ENCODE assay signal across 8 mouse cellular contexts in genomic region chr10:89443623-89444151, GRCm38 (mm10). TPM values are rescaled to one million over a fixed set of nuclear protein-coding genes. Genes with fewer than 3 reads are reported as not detected.
A peak's percentile ranks its signal among the peaks of the same experiment; 100 is the strongest.
DNase-seq lines count a peak whose midpoint lies in the region; ATAC-seq and TF ChIP-seq lines count a peak whose summit lies in the region.

Gas2l3 (minus strand) TSS chr10:89443967.

- peak within 1 kb of the TSS; percentile 80 for H3K4me3 ChIP-seq in embryonic fibroblast, embryonic 13.5 days (ENCODE audit: insufficient read depth, low read length)
- peak within 1 kb of the TSS; percentile 78 for H3K4me3 ChIP-seq in heart, embryonic 10.5 days
- peak within 1 kb of the TSS; percentile 80 for H3K4me3 ChIP-seq in kidney, embryonic 14.5 days (ENCODE audit: low read length)
- H3K4me3 ChIP-seq in limb, embryonic 14.5 days (replicated peaks; ENCODE audit: low read length) = peak within 1 kb of the TSS; percentile 57
- H3K4me3 ChIP-seq in midbrain, embryonic 16.5 days (ENCODE audit: low read depth, low read length) = peak within 1 kb of the TSS; percentile 72
- H3K4me3 ChIP-seq in spleen, adult 2 months (ENCODE audit: extremely low read depth, insufficient read depth, insufficient read length) = peak within 1 kb of the TSS; percentile 84

- H3K4me1 ChIP-seq in embryonic fibroblast, embryonic 13.5 days (ENCODE audit: control insufficient read depth, insufficient read depth, low read length) = peaks cover 13% of the 10 kb centered on the region
- H3K4me1 ChIP-seq in heart, embryonic 10.5 days = peaks cover 23% of the 10 kb centered on the region
- H3K4me1 ChIP-seq in kidney, embryonic 14.5 days (ENCODE audit: control insufficient read depth, insufficient read depth, low read length) = no peaks in the 10 kb centered on the region
- peaks cover 10% of the 10 kb centered on the region; the same call in 1 of the 2 replicates for H3K4me1 ChIP-seq in limb, embryonic 14.5 days (ENCODE audit: control insufficient read depth, insufficient read depth, low read length)
- peaks cover 8% of the 10 kb centered on the region for H3K4me1 ChIP-seq in midbrain, embryonic 16.5 days (ENCODE audit: control insufficient read depth, insufficient read depth, low read length)
- H3K4me1 ChIP-seq in spleen, adult 2 months (ENCODE audit: control insufficient read depth, insufficient read depth, insufficient read length) = peaks cover 4% of the 10 kb centered on the region; the same call in 1 of the 2 replicates

- peak; percentile 97 for ATAC-seq in kidney, embryonic 14.5 days (ENCODE audit: low FRiP score, low TSS enrichment)
- ATAC-seq in limb, embryonic 14.5 days (ENCODE audit: low FRiP score, low read depth) = peak; percentile 94
- ATAC-seq in midbrain, embryonic 16.5 days = peak; percentile 98

- peaks cover 8% of the 10 kb centered on the region; the same call in 1 of the 2 replicates for H3K36me3 ChIP-seq in heart, embryonic 10.5 days
- no peaks in the 10 kb centered on the region for H3K36me3 ChIP-seq in kidney, embryonic 14.5 days (ENCODE audit: control insufficient read depth, insufficient read depth, low read length)
- H3K36me3 ChIP-seq in limb, embryonic 14.5 days (ENCODE audit: control insufficient read depth, insufficient read depth, low read length) = no peaks in the 10 kb centered on the region
- no peaks in the 10 kb centered on the region for H3K36me3 ChIP-seq in midbrain, embryonic 16.5 days (ENCODE audit: control insufficient read depth, insufficient read depth, low read length)
- H3K36me3 ChIP-seq in spleen, adult 2 months (ENCODE audit: control insufficient read depth, insufficient read depth, low read length) = no peaks in the 10 kb centered on the region

- WGBS in heart, embryonic 10.5 days = under 1% methylated on average over 39 of the region's 39 CpGs
- WGBS in kidney, embryonic 14.5 days = under 1% methylated on average over 38 of the region's 39 CpGs
- under 1% methylated on average over 37 of the region's 39 CpGs for WGBS in limb, embryonic 14.5 days
- under 1% methylated on average over 39 of the region's 39 CpGs for WGBS in midbrain, embryonic 16.5 days
- under 1% methylated on average over 39 of the region's 39 CpGs for WGBS in spleen, adult 2 months

- peak within 1 kb of the TSS; percentile 85 for H3K4me2 ChIP-seq in kidney, embryonic 14.5 days (replicated peaks; ENCODE audit: low read depth, low read length)
- peak within 1 kb of the TSS; percentile 81 for H3K4me2 ChIP-seq in limb, embryonic 14.5 days (replicated peaks; ENCODE audit: low read depth, low read length, severe bottlenecking)
- peak within 1 kb of the TSS; percentile 99 for H3K4me2 ChIP-seq in midbrain, embryonic 16.5 days (ENCODE audit: low read length)

- peak; percentile 49 for TF ChIP-seq POLR2A in embryonic fibroblast, embryonic 13.5 days (IDR thresholded peaks at IDR 0.05; ENCODE audit: low read depth, low read length)
- TF ChIP-seq POLR2A in limb, embryonic 14.5 days (IDR thresholded peaks at IDR 0.05; ENCODE audit: borderline replicate concordance, extremely low read depth, insufficient read depth, insufficient read length) = 0 out of 2 replicates have a peak, but pooled peaks have one; percentile 49
- TF ChIP-seq POLR2A in spleen, adult 2 months (IDR thresholded peaks at IDR 0.05; ENCODE audit: low read depth, low read length) = no peak

- peak within 1 kb of the TSS; percentile 70 for H3K9ac ChIP-seq in kidney, embryonic 14.5 days (ENCODE audit: low read depth, low read length)
- H3K9ac ChIP-seq in limb, embryonic 14.5 days (ENCODE audit: low read depth, low read length, severe bottlenecking) = peak within 1 kb of the TSS; percentile 57
- H3K9ac ChIP-seq in midbrain, embryonic 16.5 days (ENCODE audit: low read depth, low read length) = peak within 1 kb of the TSS; percentile 67

- no peak within 1 kb of the TSS for H3K27ac ChIP-seq in embryonic fibroblast, embryonic 13.5 days (ENCODE audit: insufficient read depth, low read length)
- H3K27ac ChIP-seq in heart, embryonic 10.5 days = peak within 1 kb of the TSS; percentile 93
- peak within 1 kb of the TSS; percentile 68; the same call in 1 of the 2 replicates for H3K27ac ChIP-seq in kidney, embryonic 14.5 days (ENCODE audit: low read depth, low read length)
- H3K27ac ChIP-seq in limb, embryonic 14.5 days (replicated peaks; ENCODE audit: low read depth, low read length) = 0 out of 2 replicates have a peak within 1 kb of the TSS, but pooled peaks have one; percentile 44
- 0 out of 2 replicates have a peak within 1 kb of the TSS, but pooled peaks have one; percentile 24 for H3K27ac ChIP-seq in midbrain, embryonic 16.5 days (ENCODE audit: low read length)
- H3K27ac ChIP-seq in spleen, adult 2 months (ENCODE audit: insufficient read depth, low read length) = no peak within 1 kb of the TSS; the same call in 1 of the 2 replicates

- DNase-seq in B cell, adult 2 months = peak; percentile 78 to 79
- peak; percentile 76 for DNase-seq in brain, adult 2 months (ENCODE audit: low read depth, low spot score)
- peak; percentile 94 for DNase-seq in heart, embryonic 10.5 days (ENCODE audit: low spot score)
- peak; percentile 89 for DNase-seq in limb, embryonic 14.5 days (ENCODE audit: low spot score)
- DNase-seq in spleen, adult 2 months (ENCODE audit: low read depth in 1 of 2, low spot score in 2 of 2) = peak; percentile 49 to 74

- no peak for TF ChIP-seq CTCF in embryonic fibroblast, embryonic 13.5 days (IDR thresholded peaks at IDR 0.05; ENCODE audit: borderline replicate concordance, insufficient read depth, low read length)
- no peak for TF ChIP-seq CTCF in spleen, adult 2 months (IDR thresholded peaks at IDR 0.05; ENCODE audit: extremely low read depth, insufficient read depth, insufficient read length, insufficient replicate concordance)

- H3K9me3 ChIP-seq in heart, embryonic 10.5 days = no peaks in the 10 kb centered on the region
- no peaks in the 10 kb centered on the region for H3K9me3 ChIP-seq in kidney, embryonic 14.5 days (ENCODE audit: control insufficient read depth, low read length)
- no peaks in the 10 kb centered on the region for H3K9me3 ChIP-seq in limb, embryonic 14.5 days (ENCODE audit: control insufficient read depth, low read length)
- no peaks in the 10 kb centered on the region for H3K9me3 ChIP-seq in midbrain, embryonic 16.5 days (replicated peaks; ENCODE audit: control insufficient read depth, low read length, poor library complexity, severe bottlenecking)

- H3K27me3 ChIP-seq in heart, embryonic 10.5 days (ENCODE audit: insufficient read depth, poor library complexity, severe bottlenecking) = no peaks in the 10 kb centered on the region
- H3K27me3 ChIP-seq in kidney, embryonic 14.5 days (ENCODE audit: control insufficient read depth, insufficient read depth, low read length) = no peaks in the 10 kb centered on the region
- H3K27me3 ChIP-seq in limb, embryonic 14.5 days (ENCODE audit: control insufficient read depth, insufficient read depth, low read length) = no peaks in the 10 kb centered on the region
- H3K27me3 ChIP-seq in midbrain, embryonic 16.5 days (ENCODE audit: control insufficient read depth, insufficient read depth, low read depth, low read length) = peaks cover 12% of the 10 kb centered on the region
- H3K27me3 ChIP-seq in spleen, adult 2 months (ENCODE audit: control insufficient read depth, insufficient read depth, low read length) = no peaks in the 10 kb centered on the region

RNA-seq across cellular contexts. Expression of gene Gas2l3, which starts in this region (rescaled TPM):
- polyA plus RNA-seq in embryonic fibroblast, embryonic 13.5 days (2011; ENCODE audit: insufficient read length, low read depth, missing spikeins) = 11.9 and 12.1 TPM in 2 replicates
- 12.1 and 21.9 TPM in 2 replicates for polyA plus RNA-seq in heart, embryonic 10.5 days (2016; fragmentation: Nextera tagmentation; extraction: Ambion mirVana)
- 11.9 and 22.3 TPM in 2 replicates for polyA plus RNA-seq in kidney, embryonic 14.5 days (2014; fragmentation: Nextera tagmentation; extraction: Ambion mirVana)
- 5.9 and 6.4 TPM in 2 replicates for polyA plus RNA-seq in limb, embryonic 14.5 days (2012; rRNA removed)
- 11.3 and 11.7 TPM in 2 replicates for polyA plus RNA-seq in limb, embryonic 14.5 days (2014; fragmentation: Nextera tagmentation; extraction: Ambion mirVana)
- 2.2 and 4.4 TPM in 2 replicates for polyA plus RNA-seq in midbrain, embryonic 16.5 days (2015; fragmentation: Nextera tagmentation; extraction: Ambion mirVana)
- 0.40 and 0.56 TPM in 2 replicates for polyA plus RNA-seq in spleen, adult 2 months (2012; rRNA removed)

Comparison
In these comparisons a context has a peak if more than half of its experiments do, and no peak if none do; other contexts are left out.
1. Peak in DNase-seq and H3K4me3 ChIP-seq in spleen, adult 2 months; RNA of the gene not detected or under 1 TPM.
2. H3K27ac ChIP-seq: peak in heart, embryonic 10.5 days (single experiment), kidney, embryonic 14.5 days (single experiment), limb, embryonic 14.5 days (single experiment) and midbrain, embryonic 16.5 days (single experiment); none in embryonic fibroblast, embryonic 13.5 days (single experiment) and spleen, adult 2 months (single experiment).
3. Peak in every context shown above with its lines, with median percentiles within 50 percentile points of each other: DNase-seq, H3K4me3 ChIP-seq, ATAC-seq, H3K4me2 ChIP-seq and H3K9ac ChIP-seq.